Mouse (Mus musculus) C2C12 (cell line): ENCODE results near the gene Col4a5. TPM values are rescaled to one million over a fixed set of nuclear protein-coding genes. Genes with fewer than 3 reads are reported as not detected.

Source experiments
- H3K27me3 ChIP-seq: one replicate; pipeline ENCODE4 v1.6.1; 2011; ENCODE audit not compliant: control insufficient read depth, insufficient read depth, insufficient read length
- H3K36me3 ChIP-seq: one replicate; pipeline ENCODE4 v1.6.1; 2011; ENCODE audit not compliant: control insufficient read depth, insufficient read depth
- H3K4me3 ChIP-seq: one replicate; pipeline ENCODE4 v1.5.1; 2011; ENCODE audit warnings: mild to moderate bottlenecking, control low read depth; ENCODE audit not compliant: poor library complexity, insufficient read depth, severe bottlenecking
- H3K79me2 ChIP-seq: one replicate; pipeline ENCODE4 v1.6.1; 2011; ENCODE audit not compliant: control insufficient read depth, insufficient read depth
- H3K79me3 ChIP-seq: one replicate; pipeline ENCODE4 v1.6.1; 2011; ENCODE audit warnings: low read depth, control low read depth
- H3ac ChIP-seq: one replicate; pipeline ENCODE3; 2011; ENCODE audit warnings: low read depth; ENCODE audit not compliant: control insufficient read depth, insufficient read length
- CEBPB ChIP-seq: IDR thresholded peaks from one replicate; pipeline ENCODE4 v1.6.1; 2011; ENCODE audit warnings: low read depth, mild to moderate bottlenecking, control low read depth, moderate library complexity
- CTCF ChIP-seq: IDR thresholded peaks from one replicate; pipeline ENCODE4 v1.5.1; 2011; ENCODE audit not compliant: control insufficient read depth, insufficient read depth, insufficient read length
- FOSL1 ChIP-seq: IDR thresholded peaks from one replicate; pipeline ENCODE4 v1.8.0; 2011; ENCODE audit warnings: mild to moderate bottlenecking, low read length; ENCODE audit not compliant: poor library complexity, insufficient read depth, severe bottlenecking
- MAX ChIP-seq: IDR thresholded peaks from one replicate; pipeline ENCODE4 v1.6.1; 2011; ENCODE audit warnings: mild to moderate bottlenecking, control low read depth
- MYOD1 ChIP-seq: IDR thresholded peaks from one replicate; pipeline ENCODE4 v1.6.1; 2011; ENCODE audit warnings: low read depth; ENCODE audit not compliant: control insufficient read depth, insufficient read length
- MYOG ChIP-seq: IDR thresholded peaks from one replicate; pipeline ENCODE4 v1.6.1; 2011; ENCODE audit not compliant: control insufficient read depth, insufficient read length; ENCODE audit errors: extremely low read depth
- USF1 ChIP-seq: IDR thresholded peaks from one replicate; pipeline ENCODE4 v1.6.1; 2011; ENCODE audit warnings: low read depth, mild to moderate bottlenecking, control low read depth, moderate library complexity
- polyA plus RNA-seq: library from polyadenylated mRNA; unstranded; fragments of >200 nt; fragmentation: generic; extraction: Trizol; gene quantifications from one replicate; pipeline ENCODE4 v1.2.1, GENCODE M21; 2012; ENCODE audit warnings: missing spikeins

The Col4a5 gene
- polyA plus RNA-seq, 1 experiment, result 5.5 TPM

DNA sequence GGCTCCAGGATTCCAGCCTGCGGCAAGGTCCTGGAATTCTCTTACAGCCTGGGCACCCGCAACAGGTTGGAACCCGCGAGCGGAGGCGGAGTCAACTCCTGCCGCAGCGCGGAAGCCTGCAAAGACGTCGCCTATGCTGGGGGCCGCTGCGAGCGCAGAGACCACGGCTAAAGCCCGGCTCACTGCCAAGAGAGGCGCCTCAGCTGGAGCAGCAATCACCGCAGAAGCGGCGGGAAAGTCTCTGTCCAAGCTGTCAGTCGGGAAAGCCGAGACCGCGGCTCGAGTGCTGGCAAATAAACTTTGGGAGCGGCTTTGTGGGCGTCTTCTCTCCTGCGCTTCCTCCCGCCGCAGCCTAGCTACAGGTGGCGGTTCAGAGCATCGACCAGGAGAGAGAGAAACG lies 246.5 kb downstream of the Col4a5 start:
- H3K27me3 ChIP-seq, result peaks cover 42% of the 10 kb centered on the region
- no peak overlapping the region for H3K4me3 ChIP-seq
- H3K36me3 ChIP-seq, result no peaks in the 10 kb centered on the region

DNA sequence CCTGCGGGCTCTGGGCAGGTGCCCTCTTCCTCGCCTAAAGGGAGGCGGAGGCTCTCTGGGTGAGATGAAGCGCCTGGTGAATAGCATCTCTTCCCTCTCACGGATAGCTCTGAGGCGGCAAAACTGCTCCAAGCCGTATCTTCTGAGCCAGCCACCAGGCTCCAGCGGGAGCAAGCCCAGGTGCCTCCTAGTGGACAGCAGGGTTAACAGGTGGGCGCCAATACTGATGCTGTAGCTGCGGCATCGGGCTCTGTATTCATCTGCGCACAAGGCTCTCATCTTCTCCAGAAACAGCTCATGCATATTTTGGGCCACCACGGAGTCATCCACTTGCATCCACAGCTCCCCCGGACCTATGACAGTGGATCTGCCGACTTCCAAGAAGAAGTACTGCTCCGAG lies 248.8 kb downstream of the Col4a5 start:
- Histone ChIP-seq H3K79me3 (no peaks in the 10 kb centered on the region), H3ac (no peak overlapping the region), H3K36me3 (no peaks in the 10 kb centered on the region), H3K4me3 (no peak overlapping the region), H3K79me2 (no peaks in the 10 kb centered on the region), H3K27me3 (peaks cover 42% of the 10 kb centered on the region)
- TF ChIP-seq FOSL1, result no peak
- no peak for TF ChIP-seq MYOG
- no peak for TF ChIP-seq CEBPB
- no peak for TF ChIP-seq MAX
- no peak for TF ChIP-seq CTCF
- no peak for TF ChIP-seq USF1
- no peak for TF ChIP-seq MYOD1

More for the DNA sequence above, 246.5 kb downstream of the Col4a5 start:
- Histone ChIP-seq H3K79me2 (no peaks in the 10 kb centered on the region), H3K79me3 (no peaks in the 10 kb centered on the region), H3ac (no peak overlapping the region)
- TF ChIP-seq FOSL1, result no peak
- no peak for TF ChIP-seq CEBPB
- no peak for TF ChIP-seq MAX

DNA sequence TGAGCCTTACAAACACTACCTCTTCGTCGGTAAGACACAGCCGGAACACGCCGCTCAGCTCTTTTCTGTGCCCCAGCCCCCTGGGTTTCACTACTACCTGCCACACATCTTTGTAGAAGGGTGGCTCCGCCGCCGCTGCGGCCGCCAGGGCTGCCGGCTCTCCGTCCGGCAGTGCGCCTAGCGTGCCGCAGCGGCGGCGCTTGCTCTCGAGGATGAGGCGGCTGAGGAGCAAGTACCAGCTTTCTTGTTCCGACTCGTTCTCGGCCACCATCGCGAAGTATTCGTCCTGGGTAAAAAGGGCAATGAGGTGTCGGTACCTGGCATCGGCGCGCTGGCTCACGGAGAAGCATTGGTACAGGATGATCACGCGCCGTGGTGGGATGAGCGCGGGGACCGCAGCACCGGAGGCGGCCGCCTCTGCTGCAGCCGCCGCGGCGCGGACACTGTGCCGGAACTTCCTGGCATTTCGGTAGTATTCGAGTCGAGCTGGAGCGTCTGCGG lies 249.3 kb downstream of the Col4a5 start:
- no peak for TF ChIP-seq MAX
- TF ChIP-seq MYOD1, result no peak
- no peak for TF ChIP-seq MYOG
- TF ChIP-seq FOSL1, result no peak
- no peak for TF ChIP-seq CEBPB
- TF ChIP-seq USF1, result no peak
- TF ChIP-seq CTCF, result no peak
- no peak overlapping the region for H3K4me3 ChIP-seq

DNA sequence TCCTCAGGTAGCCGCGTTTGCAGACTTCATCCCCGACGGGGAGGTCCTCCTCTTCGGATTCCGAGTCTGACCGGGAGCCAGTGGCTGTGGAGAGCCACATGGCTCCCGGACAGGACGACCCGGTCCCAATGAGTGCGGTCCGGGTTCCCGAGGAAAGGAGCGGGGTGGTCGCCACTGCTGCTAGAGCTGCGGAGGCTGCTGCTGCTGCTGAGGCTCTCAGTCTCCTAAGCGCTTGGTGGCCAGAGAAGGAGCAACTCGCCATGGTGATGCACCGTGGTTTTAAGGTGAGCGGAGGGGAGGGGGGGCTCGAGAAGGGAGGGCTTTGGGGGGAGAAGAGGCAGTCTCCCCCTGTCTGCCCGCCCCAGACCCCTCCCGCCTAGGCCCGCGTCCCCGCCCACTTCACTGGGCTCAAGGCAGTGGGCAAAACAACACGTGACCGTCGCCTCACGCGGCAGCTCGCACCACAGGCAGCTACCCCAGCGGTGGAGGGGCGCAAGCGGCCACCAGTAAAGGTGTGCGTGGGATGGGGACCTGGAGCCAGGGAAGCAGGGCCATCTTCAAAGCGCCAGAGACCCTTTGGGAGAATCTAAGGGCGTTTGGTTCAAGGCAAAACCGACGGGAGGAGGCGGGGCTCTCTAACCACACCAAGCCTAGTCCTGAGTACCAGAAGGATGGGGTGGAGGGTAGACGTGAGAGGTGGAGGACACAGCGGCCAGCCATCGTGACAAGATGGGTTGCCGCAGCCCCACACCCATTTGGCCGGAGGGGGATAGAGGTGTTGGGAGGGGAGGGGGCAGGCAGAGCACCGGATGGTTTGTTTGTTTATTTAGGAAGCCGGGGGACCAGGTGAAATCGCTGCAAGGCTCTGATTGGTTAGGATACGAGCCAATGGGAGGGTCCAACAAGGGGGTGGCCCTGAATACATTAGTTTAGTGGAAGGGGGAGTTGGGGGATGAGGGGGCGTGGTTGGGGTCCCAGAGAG lies 250.0 kb downstream of the Col4a5 start, which contains the start of gene Irs4:
Gene Irs4 (minus strand): TSS at position 327 of the 982 bp plus-strand sequence.
- H3K79me3 ChIP-seq, result no peaks in the 10 kb centered on the region
- H3K36me3 ChIP-seq, result no peaks in the 10 kb centered on the region
- H3K4me3 ChIP-seq, result no peak within 1 kb of the TSS
- no peak within 1 kb of the TSS for H3ac ChIP-seq
- TF ChIP-seq CEBPB (no peak), MAX (no peak), MYOD1 (no peak), USF1 (no peak), CTCF (no peak), FOSL1 (no peak), MYOG (no peak)
- H3K79me2 ChIP-seq, result no peaks in the 10 kb centered on the region
- peaks cover 42% of the 10 kb centered on the region for H3K27me3 ChIP-seq

More for the DNA sequence above, 249.3 kb downstream of the Col4a5 start:
- Histone ChIP-seq H3K27me3 (peaks cover 42% of the 10 kb centered on the region), H3K79me2 (no peaks in the 10 kb centered on the region), H3K36me3 (no peaks in the 10 kb centered on the region), H3K79me3 (no peaks in the 10 kb centered on the region), H3ac (no peak overlapping the region)

DNA sequence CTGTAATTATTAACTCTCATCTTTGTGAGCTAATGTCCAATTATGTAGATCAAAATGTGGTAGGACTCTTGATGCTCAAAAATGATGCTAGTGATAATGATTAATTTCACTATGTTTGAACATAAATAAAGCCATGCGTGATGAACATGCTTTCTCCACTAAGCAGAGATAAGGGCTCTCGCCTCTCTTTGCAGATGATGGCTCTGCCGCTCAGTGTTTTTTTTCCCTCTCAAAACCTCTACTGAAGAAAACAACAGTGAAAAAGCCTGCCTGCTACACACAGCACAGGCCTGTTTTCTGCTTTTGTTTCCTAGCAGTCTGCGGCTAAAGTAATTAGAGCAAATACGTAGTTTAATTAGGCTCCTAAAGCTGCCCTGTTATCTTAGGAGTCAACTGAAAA lies 254.4 kb downstream of the Col4a5 start:
- H3K36me3 ChIP-seq, result no peaks in the 10 kb centered on the region
- H3K27me3 ChIP-seq, result peaks cover 13% of the 10 kb centered on the region
- TF ChIP-seq USF1, result no peak
- TF ChIP-seq CTCF, result no peak
- no peak for TF ChIP-seq CEBPB
- no peak for TF ChIP-seq MYOG
- no peak for TF ChIP-seq FOSL1
- TF ChIP-seq MAX, result no peak
- no peak for TF ChIP-seq MYOD1
- H3K79me3 ChIP-seq, result no peaks in the 10 kb centered on the region
- H3K4me3 ChIP-seq, result no peak overlapping the region
- no peaks in the 10 kb centered on the region for H3K79me2 ChIP-seq
- H3ac ChIP-seq, result no peak overlapping the region

Other genes starting within 250 kb of the Col4a5 start
- gene Col4a6, start 1.3 kb upstream of the Col4a5 start, polyA plus RNA-seq, result 0.01 TPM
- not detected for gene Irs4, start 249.9 kb downstream of the Col4a5 start, polyA plus RNA-seq